Comparison of ENCODE assay signal across 8 mouse cellular contexts in genomic region chr2:79511676-79512323, GRCm38 (mm10). TPM values are rescaled to one million over a fixed set of nuclear protein-coding genes. Genes with fewer than 3 reads are reported as not detected.
DNase-seq lines count a peak whose midpoint lies in the region; ATAC-seq lines count a peak whose summit lies in the region.

No protein-coding gene starts in this region.

- peak; percentile 47 for DNase-seq in R1 (ENCODE audit: low read depth, low spot score)
- DNase-seq in gastrocnemius, postnatal 10 days = peak; percentile 70
- DNase-seq in left cerebral cortex, adult 8-10 months (ENCODE audit: low spot score in 2 of 2) = peak; percentile 29 to 62
- DNase-seq in right cerebral cortex, postnatal 36 days (ENCODE audit: low spot score in 2 of 2) = peak; percentile 38 to 55

- peak; percentile 93 for ATAC-seq in common myeloid progenitor, adult 5-6 weeks (replicated peaks; ENCODE audit: low read depth, poor library complexity, severe bottlenecking)
- ATAC-seq in inflammation-experienced regulatory T-cells, adult 6 months = peak; percentile 52
- peak; percentile 87 for ATAC-seq in megakaryocyte, adult 5-6 weeks (ENCODE audit: poor library complexity, severe bottlenecking)
- ATAC-seq in erythroblast, adult 5-6 weeks (replicated peaks; ENCODE audit: low FRiP score, poor library complexity, severe bottlenecking) = no peak

RNA-seq across cellular contexts. Expression of gene Cerkl, which starts 55.2 kb away (rescaled TPM):
- total RNA-seq in common myeloid progenitor, adult 5-6 weeks (2017) = 6.3 and 10.5 TPM in 2 replicates
- total RNA-seq in gastrocnemius, postnatal 10 days (2021) = under 1 TPM; 0.33 to 0.77 TPM
- 10 to 100 TPM; 30.4 to 52.7 (median 42.5) TPM for polyA plus RNA-seq in inflammation-experienced regulatory T-cells, adult 6 months (2017; shearing (Covaris generic))
- total RNA-seq in left cerebral cortex, adult 8-10 months (2022) = 1 to 10 TPM; 2.5 to 7.1 (median 4.8) TPM
- 3.4 and 3.9 TPM in 2 replicates for total RNA-seq in megakaryocyte, adult 5-6 weeks (2015)
- 6.1 and 12.8 TPM in 2 replicates for total RNA-seq in megakaryocyte, adult 5-6 weeks (2017)
- 10.0 TPM in 1 of 2 replicates, not detected in the other for total RNA-seq in erythroblast, adult 5-6 weeks (2015; ENCODE audit: low replicate concordance)
- 19.4 TPM in 2 replicates for total RNA-seq in erythroblast, adult 5-6 weeks (2017; ENCODE audit: low replicate concordance)

RNA-seq across cellular contexts. Expression of gene Neurod1, which starts 55.2 kb away (rescaled TPM):
- not detected in 2 replicates for total RNA-seq in common myeloid progenitor, adult 5-6 weeks (2017)
- not detected for total RNA-seq in gastrocnemius, postnatal 10 days (2021)
- polyA plus RNA-seq in inflammation-experienced regulatory T-cells, adult 6 months (2017; shearing (Covaris generic)) = not detected
- 10 to 100 TPM in 3 of 4 experiments, 1 to 10 TPM in 1; 9.8 to 13.3 (median 11.2) TPM for total RNA-seq in left cerebral cortex, adult 8-10 months (2022)
- total RNA-seq in megakaryocyte, adult 5-6 weeks (2015) = not detected in 2 replicates
- total RNA-seq in megakaryocyte, adult 5-6 weeks (2017) = not detected in 2 replicates
- not detected in 2 replicates for total RNA-seq in erythroblast, adult 5-6 weeks (2015; ENCODE audit: low replicate concordance)
- not detected in 2 replicates for total RNA-seq in erythroblast, adult 5-6 weeks (2017; ENCODE audit: low replicate concordance)

Comparison
In these comparisons a context has a peak if more than half of its experiments do, and no peak if none do; other contexts are left out.
1. RNA of gene Neurod1, which starts 55.2 kb away (total RNA-seq): 9.8 to 13.3 TPM in left cerebral cortex, adult 8-10 months; not detected in gastrocnemius, postnatal 10 days, not detected in common myeloid progenitor, adult 5-6 weeks, not detected in megakaryocyte, adult 5-6 weeks and not detected in erythroblast, adult 5-6 weeks; every median in the first group is over 10 times any median in the second.
2. Peak in every context shown above with its lines, with median percentiles within 50 percentile points of each other: DNase-seq.